Mouse (Mus musculus): ENCODE data around the gene Rnf13.

The Rnf13 gene

DNA sequence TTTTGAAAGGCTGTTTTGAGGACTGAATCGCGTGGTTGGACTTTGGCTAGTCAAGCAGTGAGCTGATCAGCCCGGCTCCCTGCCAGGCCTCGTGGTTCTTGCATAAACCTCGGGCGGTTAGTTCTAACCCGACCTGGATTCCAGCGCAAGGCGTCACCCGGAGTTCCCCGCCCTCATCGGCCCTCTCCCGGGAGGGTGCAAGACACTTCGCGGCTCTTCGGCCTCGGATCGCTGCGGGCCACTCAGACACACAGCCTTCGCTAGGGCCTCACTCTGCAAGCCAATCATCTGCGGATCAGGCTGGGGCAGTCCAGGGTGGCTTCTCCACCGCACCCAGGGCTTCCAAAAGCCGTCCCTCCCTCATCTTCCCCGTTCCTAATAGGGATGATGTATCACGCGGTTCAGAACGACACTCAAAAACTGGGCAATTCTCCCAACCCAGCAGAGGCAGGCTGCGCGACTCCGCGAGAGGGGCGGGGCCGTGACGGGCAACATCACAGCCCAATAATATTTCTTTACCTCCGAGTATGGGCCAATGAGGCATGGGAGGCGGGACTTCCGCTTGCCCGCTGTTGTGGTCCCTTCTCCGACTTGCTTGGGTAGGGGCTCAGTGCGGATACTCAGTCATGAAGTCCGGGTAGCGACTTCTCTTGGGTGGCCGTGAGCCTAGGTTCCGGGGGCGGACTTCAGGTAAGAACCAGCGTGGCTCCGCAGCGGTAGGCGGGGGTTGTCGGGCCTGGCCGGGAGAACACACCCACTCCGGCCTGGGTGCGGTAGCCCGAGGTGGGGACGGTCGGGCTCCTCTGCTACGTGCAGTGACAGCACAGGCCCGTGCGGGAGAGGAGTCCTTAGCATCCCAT is at the start of gene Rnf13:
Gene Rnf13, plus strand, starts transcription at position 552 of the 860 bp plus-strand sequence.
- DNase-seq = peak; percentile 96

DNA sequence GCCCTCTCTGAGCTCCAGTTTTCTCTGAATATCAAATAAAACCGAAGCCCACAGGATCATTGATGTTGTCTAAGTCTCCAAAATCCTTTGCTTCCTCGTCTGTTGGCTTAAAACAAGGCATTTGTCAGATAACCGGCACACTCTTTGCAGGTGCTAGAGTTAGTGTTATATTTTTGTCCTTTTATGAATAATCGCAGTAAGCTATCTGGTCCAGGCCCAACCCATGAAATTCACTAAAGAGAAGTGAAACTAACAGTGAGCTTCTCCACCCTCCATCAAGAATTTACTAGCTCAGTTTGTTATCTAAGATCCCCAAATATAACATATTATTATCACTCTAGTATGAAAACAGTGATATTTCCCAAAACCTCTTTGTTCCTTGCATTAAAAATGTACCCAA is 44.1 kb upstream of the Rnf13 start:
- no peak for DNase-seq

DNA sequence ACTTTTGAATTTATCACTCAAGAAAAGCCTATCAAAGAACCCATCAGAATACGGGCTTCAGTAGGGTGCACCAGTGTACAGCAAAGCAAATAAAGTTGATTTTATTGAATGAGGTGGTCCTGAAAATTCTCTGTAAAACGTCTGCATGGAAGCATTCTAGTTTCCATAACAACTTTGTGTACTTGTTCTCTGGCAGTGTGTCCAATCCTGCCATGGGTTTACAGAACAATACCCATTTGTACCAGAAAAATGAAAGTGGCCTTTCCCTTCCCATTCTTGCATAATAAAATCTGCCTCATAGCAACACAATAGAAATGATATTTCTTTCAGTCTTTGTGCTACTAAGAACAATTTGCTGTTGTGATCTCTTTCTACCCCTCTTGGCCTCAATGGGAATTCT is 43.1 kb upstream of the Rnf13 start, which contains the start of gene Ankub1:
Gene Ankub1, minus strand, starts transcription at position 81 of the 400 bp plus-strand sequence.
- DNase-seq = no peak

DNA sequence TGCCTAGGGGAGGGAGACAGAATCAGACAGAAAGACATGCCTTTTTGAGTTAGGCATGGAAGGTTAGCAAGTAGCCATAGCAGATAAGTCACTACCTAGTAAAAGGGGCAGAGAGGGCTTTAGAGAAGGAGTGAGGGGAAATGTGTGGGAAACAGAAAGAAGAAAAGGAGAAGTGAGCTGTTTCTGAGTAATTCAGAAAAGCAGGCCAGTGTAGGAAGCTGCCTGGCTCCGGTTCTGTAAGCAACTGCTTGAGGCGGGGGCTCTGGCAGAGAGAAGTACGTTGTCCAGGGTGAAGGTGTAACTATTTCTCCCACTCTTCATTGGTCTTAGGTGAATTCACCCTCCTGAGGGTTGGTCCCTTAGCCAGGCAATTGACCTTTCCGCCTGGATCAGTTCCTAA is 39.6 kb upstream of the Rnf13 start:
- DNase-seq = no peak

DNA sequence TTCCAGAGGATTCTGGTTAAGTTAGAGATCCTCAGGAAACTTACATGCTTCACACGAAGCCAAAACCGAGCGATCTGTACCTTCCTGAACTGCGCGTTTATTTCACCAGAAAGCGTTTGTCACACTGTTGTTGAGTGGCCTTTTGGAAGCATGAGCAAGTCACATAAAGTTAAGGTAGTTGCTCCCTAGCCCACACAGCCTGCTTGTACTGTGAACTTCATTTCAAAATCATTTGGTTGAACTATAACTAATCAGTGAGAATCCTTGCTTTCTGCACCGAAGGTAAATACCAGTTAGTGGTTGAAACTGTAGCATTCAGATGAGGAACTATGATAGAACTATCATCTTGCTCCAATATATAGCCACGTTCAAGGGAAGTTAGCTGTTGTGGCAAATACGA is 39.1 kb upstream of the Rnf13 start:
- DNase-seq = no peak

DNA sequence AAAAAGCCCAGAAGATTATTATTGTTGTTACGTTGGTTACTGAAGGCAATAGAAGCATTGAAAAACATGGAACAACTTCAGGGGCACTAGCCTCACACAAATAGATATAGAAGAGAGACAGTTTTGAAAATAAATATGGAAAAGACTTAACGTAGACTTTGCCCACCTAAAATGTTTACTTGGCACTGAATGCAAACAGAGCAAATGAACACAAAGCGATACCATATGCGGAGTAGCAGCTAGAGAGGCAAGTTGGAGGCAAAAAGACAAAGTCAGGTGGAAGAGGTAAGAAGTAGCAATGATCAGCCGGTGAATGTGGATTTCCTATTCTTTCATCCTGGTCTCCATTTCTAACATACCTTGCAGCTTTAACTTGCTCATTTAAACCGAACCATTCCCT is 21.7 kb upstream of the Rnf13 start:
- DNase-seq = no peak

DNA sequence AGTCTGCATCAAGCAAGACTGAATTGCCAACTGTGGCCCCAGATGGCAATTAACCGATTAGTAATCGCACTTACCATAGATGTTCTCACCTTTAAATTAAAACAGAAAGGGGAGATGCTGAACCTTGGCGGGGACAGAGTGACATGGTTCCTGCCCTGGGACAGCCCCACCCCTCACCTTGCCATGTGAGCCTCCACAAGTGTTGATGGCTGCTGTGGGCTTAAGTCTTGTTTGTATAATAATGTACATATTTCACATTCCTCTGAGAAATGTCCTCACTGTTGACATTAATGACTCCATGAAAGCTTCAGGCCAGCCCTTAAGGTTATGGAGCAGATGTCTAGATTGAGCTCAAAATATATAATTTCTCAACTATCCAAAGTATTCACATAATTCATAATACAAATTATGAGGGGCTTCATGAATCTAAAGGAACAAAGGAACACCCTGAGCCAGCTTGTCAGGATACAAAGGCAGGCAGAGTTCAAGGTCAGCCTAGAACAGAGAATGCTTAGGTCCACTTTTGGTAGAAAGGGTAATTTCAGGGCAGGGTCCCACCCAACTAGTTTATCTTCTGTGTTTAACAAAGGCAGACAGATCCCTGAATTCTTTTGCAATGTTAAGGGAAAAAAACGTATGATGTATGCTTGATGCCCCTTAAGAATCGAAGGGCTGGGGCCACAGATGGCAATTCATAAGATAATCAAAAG is 3.5 kb upstream of the Rnf13 start:
- DNase-seq = no peak

DNA sequence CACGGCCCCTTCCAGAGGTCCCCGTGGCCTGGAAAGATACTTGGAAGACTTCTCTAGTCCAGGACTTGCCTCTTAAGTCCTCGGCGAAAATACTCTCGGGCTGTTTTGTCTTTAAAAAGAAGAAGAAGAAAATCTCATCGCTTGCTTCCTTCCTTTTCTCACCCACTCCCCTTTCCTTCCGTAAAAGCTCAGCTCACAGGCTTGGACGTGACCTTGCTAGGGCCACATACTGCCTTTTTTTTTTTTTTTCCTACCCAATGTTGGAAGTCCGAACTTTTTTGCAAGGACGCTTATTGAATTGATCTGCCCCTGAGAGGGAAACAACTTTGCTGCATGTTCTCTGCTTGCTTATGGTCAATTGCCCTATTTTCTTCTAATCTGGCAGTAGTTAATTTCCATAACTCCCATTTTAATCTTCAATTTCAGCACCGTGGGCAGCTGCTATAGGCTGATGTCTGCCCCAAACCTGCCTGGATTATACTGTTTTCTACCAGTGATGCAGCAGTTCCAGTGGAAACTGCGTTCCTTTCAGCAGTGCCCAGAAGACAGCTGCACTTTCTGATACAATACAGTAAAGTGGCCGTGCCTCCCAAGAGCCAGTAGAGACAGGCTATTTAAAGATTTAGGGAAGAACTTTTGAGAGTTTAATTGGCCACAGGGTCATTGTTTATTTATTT is 695 bp downstream of the Rnf13 start:
- no peak for DNase-seq

DNA sequence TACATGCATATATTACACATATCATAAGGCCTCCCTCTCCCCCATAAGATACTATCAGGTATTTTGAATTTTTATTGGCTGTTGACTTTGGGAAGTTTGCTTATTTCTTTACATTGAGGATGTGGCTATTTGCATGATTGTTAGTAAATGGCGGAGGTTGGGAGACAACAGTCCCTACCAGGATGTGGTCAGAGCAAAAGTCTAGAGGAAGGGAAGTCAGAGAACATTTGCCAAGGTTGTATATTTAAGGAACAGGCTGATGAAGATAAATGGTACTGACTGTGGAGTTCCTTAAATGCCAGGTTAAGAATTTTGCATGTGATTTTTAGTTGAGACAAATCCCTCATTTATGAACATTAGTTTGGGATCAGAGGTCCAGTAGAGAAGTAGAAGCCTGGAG is 4.0 kb downstream of the Rnf13 start:
- DNase-seq = no peak

DNA sequence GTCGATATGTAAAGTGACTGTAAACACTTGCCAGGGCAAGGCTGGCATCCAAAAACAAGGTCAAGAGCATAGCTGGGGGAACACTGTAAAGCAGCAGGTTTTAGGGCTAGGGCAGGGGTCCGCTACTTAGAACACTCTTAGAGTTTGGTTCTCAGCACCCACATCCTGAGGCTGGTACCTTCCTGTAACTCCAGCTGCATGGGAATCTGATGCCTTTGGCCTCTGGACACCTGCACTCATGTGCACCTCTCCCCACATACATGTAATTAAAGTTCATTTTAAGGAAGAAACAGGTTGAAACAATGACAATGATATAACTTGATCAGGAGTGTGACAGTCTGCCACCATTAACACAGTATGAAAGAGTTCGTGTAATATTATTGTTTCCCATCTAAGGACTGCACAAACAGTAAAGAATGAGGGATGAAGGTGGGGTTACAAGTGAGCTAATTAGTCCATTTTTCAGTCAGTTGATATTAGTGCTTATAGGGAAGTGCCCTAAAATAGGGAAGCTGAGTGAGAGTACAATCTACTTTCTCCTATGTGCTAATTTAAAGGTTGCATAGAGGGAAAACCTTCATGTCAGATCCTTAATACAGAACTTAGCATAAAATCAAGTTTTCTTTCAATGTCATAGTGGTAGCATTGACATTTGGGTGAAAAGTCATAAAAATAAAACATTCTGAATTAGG is 12.9 kb downstream of the Rnf13 start:
- DNase-seq = no peak

DNA sequence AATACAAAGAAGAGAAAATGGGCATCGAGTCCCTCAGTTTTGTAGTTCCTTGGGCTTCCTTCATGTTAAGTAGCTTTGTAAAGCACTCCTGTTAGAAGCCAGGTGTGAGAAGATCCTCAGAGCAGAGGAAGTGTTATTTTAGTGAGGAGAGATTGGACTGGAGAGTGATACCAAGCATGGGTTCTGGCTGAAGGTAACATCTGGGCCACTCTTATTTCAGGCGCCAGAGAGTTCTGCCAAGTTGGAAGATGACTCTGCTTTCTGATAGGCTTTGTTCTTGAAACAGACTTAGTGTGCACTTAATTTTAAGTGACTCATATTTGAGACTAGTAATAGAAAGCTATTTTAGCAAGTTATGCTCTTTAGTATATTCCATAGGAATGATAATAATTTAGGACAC is 41.1 kb downstream of the Rnf13 start:
- no peak for DNase-seq

DNA sequence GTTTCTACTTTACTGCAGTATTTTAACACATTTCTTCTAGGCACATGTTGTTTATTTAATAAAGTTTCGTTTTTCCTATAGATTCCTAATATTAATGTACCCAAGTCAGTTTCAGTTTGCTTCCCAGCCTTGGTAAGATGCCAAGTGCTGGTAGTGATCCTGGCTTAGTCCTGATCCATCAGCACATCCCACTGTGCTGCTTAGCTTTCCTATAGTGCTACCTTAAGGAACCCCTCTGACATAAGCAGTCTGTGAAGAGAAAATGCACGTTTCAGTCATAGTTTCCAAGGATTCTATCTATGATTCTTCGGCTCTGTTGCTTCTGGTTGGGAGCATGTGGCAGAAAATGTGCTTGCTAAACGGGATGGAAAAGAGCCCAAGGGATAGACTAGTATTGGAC is 52.6 kb downstream of the Rnf13 start:
- DNase-seq = no peak

DNA sequence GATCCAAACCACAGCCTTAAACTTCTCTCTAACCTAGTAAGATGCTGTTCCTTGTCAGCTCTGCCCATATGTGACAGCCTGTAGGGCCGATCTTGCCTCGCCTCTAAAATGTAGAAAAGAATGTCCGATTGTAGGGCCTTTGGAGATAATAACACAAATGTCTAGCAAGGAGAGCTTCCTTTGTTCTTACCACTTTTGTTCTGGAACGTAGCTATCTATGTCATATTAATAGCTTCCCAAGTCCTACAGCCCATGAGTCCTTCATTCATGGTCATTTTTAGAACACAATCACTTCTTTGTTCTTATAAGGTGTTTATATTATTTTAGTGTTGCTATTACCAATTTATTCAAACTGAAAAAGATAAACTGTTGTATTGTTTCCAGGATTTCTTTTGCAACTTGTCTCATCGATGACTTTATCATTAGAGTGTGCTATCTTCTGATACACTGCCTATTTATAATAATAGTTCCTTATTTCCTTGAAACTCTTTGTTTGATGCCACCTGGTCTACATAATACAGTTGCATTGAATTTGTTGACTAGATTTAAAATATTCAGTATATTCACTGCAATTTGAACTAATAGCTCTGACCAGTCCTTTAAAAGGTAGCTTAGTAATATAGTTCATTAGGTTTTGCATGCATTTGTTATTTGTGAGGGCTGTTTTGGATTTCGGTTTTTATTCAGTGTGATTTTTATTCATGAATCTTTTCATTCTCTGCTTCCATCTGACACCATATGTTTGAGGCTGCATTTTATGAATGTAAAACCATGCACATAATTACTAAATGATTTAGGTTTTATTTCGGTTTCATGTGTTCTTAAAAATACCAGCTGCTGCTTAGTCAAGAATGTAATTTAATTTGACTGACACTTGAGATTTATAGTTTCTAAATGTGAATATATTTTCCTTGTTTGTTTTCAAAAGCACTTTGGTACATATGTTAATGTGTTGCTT is 53.4 kb downstream of the Rnf13 start:
- DNase-seq = no peak

DNA sequence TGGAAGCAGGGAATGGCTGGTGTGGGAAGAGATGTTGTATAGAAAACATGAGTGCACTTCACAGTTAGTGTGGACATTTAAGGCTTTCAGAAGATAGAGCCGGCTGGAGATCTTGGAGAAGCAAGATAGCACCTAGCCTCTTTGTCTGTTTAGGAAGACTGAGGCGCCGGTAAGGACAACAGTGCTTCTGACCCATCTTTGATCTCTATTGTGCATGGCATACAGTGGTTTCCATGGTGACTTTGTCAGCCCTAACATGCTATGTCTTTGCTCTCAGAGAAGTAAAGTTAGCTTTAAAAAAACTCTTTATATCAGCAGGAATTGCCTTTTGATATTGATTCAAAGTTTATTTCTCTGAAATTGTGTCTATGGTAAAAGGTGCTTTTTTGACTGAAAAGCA is 55.2 kb downstream of the Rnf13 start:
- DNase-seq = no peak

DNA sequence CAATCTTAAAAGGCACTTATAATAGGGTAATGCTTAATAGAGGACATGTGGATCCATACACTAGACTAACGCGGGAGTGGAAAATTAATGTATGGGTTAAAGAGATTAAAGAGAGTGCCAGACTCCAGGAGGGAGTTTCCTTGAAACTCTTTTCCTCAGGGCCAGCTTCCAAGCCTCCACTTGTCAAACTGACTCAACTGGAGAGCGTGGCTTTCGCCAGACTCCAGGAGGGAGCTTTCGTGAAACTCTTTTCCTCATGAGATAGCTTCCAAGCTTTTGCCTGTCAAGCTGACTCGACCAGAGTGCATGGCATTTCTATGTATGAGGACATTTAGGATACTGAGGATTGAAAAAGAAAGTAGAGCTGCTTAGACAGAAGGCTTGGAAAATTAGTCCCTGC is 59.2 kb downstream of the Rnf13 start:
- peak; percentile 9 for DNase-seq

DNA sequence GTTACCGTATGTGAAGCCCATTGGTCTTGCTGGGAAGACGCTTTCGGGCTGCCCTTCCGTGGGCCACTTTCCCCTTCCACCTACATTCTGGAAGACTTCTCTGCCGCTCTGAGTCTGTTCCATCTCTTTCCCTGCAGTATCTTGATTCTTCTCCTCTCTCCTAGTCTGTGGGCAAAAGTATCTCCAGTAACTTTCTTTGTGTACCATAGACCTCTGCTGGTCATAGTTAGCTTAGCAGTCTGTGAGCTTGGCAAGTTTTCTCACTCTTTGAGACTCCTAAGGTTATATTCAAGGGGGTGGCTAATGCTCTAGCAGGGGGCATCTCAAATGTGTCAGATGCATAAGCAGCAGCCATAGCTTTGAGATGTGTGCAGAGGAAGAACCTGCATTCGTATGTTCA is 79.6 kb downstream of the Rnf13 start:
- no peak for DNase-seq

DNA sequence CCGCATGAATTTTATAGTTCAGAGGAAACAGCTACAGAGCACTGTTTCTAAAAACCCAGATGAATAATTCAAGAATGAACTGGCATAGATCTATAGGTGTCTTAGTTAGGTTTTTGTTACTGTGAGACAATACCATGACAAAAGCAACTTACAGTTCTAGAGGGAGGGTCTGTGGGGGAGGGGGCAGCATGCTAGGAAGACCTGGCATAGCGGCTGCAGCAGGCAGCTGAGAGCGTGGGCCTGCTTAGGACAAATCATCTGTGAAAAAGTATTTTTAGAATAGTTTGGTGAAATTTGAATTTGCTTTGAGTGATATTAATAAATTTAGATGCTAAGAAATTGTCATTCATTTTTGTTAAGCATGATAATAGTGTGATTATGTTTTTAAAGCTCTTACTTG is 90.0 kb downstream of the Rnf13 start:
- no peak for DNase-seq

DNA sequence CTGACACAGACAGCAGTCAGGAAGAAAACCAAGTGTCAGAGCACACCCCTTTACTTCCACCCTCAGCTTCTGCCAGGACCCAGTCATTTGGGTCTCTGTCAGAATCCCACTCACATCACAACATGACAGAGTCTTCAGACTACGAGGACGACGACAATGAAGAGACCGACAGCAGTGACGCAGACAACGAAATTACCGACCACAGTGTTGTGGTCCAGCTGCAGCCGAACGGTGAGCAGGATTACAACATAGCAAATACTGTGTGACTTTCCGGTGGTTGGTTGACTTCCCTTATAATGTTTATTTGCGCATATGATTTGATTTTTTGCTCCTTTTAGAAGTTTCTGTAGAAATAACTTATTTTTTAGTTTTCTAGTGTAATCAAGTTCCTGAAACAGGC is 97.7 kb downstream of the Rnf13 start:
- no peak for DNase-seq

DNA sequence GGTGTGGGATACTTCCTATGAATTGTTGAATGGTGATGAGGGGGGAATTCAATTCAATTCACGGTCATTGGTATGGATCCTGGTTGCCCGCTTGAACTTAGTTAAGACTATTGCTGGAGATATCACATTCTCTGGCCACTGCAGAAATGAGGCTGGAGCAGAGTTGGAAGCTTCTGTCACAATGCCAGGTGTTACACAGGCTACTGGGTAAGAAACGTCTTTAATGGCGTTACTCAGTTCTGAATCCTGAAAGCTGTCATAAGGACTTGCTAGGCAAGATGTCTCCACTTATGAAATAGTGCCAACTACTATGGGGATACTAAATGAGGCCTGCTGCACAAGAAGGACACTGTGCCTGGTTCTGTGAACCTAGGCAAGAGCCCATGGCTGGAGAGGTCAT is 101.0 kb downstream of the Rnf13 start:
- DNase-seq = no peak

DNA sequence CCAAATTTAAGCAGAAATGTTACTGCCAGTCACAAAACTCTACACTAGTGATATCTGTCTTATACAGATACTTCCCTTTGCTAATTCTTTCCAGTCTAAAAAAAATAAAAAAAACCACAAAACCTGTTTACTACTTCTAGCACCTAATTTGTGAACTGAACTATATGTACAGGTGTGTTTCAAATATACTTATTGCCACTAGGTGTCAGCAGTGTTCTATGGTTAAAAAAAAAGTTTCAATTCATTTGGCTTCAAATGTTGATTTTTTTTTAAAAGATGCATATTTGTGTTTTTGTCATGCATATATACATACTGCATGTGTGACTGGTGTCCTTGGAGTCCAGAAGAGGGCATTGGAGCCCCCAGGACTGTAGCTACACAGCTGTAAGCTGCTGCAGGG is 107.9 kb downstream of the Rnf13 start:
- no peak for DNase-seq

DNA sequence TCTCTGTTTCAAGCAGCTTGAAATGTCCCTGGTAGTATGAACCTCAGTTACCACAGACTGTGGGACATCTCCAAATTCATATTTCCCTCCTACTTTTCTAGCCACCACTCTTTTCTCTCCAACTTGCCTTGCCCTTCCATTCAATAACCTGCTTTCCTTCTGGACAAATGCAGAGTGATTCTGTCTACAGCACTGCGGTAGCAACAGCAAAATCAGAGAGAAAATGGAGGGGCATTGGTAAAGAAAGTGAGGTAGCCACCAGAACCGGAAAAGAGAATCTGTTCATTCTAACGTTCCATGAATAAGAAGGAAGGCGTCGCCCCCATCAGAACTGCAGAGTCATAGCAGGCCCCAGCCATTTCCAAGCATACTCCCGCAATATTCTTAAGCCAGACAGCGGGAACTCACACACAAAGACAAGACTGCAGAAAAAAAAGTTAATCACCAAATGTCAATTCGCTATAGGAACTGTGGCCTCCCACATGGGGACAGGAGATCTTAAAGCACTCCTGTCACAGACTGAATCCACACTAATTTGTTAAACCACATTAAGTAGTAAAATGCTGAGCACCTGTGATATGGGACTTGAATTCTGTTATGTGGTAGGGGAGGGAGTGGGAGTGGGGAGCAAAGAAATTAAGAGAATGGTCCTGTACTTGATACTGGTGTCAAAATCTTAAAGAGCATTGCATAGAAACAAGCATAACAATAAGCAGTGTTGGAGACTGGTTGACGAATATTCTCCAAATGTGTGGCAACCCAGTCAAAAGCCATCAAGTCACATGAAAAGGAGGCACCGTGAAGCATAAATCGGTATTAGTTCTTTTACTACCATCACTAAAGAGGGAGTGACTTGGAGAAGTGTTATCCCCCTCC is 110.2 kb downstream of the Rnf13 start:
- peak; percentile 27 for DNase-seq
